Mouse (Mus musculus) heart, embryonic 13.5 days (tissue): ENCODE measurements around the gene Stxbp3. TPM values are rescaled to one million over a fixed set of nuclear protein-coding genes. Genes with fewer than 3 reads are reported as not detected.

Experiments
- ATAC-seq: fragments of 200-750 bp; cut with Nextera tagmentation; 2 replicates; pipeline ENCODE4 v1.8.0; 2017; ENCODE audit warnings: moderate TSS enrichment; ENCODE audit not compliant: insufficient number of reproducible peaks, low FRiP score, low TSS enrichment; ENCODE audit errors: extremely low read depth
- H3K27ac ChIP-seq: fragments of 300-500 bp; sonication (generic); replicated peaks from 2 replicates; pipeline ENCODE4 v1.5.1; 2015; ENCODE audit warnings: moderate library complexity, mild to moderate bottlenecking, inconsistent platforms
- H3K27me3 ChIP-seq: fragments of 300-500 bp; sonication (generic); replicated peaks from 2 replicates; pipeline ENCODE4 v1.6.1; 2015; ENCODE audit warnings: mild to moderate bottlenecking, inconsistent platforms
- H3K36me3 ChIP-seq: fragments of 300-500 bp; sonication (generic); 2 replicates; pipeline ENCODE4 v1.6.1; 2015; ENCODE audit warnings: mild to moderate bottlenecking, inconsistent platforms
- H3K4me1 ChIP-seq: fragments of 300-500 bp; sonication (generic); 2 replicates; pipeline ENCODE4 v1.6.1; 2015; ENCODE audit warnings: inconsistent platforms
- H3K4me2 ChIP-seq: fragments of 300-500 bp; sonication (generic); 2 replicates; pipeline ENCODE4 v1.6.1; 2015; ENCODE audit warnings: inconsistent platforms, mild to moderate bottlenecking, moderate library complexity
- H3K4me3 ChIP-seq: fragments of 300-500 bp; sonication (generic); 2 replicates; pipeline ENCODE4 v1.5.1; 2015; ENCODE audit warnings: moderate library complexity, mild to moderate bottlenecking, inconsistent platforms
- H3K9ac ChIP-seq: fragments of 300-500 bp; sonication (generic); 2 replicates; pipeline ENCODE4 v1.6.1; 2015; ENCODE audit warnings: inconsistent platforms, mild to moderate bottlenecking, moderate library complexity
- H3K9me3 ChIP-seq: fragments of 300-500 bp; sonication (generic); 2 replicates; pipeline ENCODE4 v1.6.1; 2016; ENCODE audit warnings: inconsistent platforms
- WGBS: fragments of 180-500 bp; shearing (Covaris S2); methylation state at CpG from one replicate; pipeline ENCODE4 v1.1.7; 2015; ENCODE audit warnings: mixed read lengths; 5-methylcytosine and 5-hydroxymethylcytosine counted together
- polyA plus RNA-seq: library from polyadenylated mRNA; unstranded; fragments of >200 nt; fragmentation: Nextera tagmentation; extraction: Ambion mirVana; gene quantifications from 2 replicates; pipeline ENCODE4 v1.2.1, GENCODE M21; 2015

Gene Stxbp3
- polyA plus RNA-seq, 1 experiment from 2014 or later = 24.2 TPM

DNA sequence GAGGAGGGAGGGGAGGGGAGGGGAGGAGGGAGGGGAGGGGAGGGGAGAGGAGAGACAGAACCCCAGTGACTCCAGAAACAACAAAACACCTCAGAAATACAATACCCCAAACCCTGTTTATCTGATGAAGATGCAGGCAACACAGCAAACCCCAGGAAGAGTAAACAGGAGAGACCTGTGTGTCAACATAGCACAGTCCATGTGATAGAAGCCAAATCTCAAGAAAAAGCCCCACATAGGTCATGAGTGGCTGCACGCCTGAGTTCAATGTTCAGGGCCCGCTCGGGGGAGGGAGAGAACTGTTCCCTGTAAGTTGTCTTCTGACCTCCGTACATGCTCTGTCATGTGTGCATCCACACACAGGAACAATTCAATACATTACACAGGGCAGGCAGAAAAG, 43.9 kb downstream of the Stxbp3 start:
- Histone ChIP-seq H3K4me2 (no peak overlapping the region), H3K27ac (no peak overlapping the region), H3K27me3 (no peaks in the 10 kb centered on the region), H3K9me3 (no peaks in the 10 kb centered on the region), H3K4me3 (no peak overlapping the region), H3K36me3 (peaks cover 86% of the 10 kb centered on the region), H3K9ac (no peak overlapping the region), H3K4me1 (no peaks in the 10 kb centered on the region)
- 92% methylated on average over 4 of the region's 4 CpGs for WGBS
- no peak for ATAC-seq

DNA sequence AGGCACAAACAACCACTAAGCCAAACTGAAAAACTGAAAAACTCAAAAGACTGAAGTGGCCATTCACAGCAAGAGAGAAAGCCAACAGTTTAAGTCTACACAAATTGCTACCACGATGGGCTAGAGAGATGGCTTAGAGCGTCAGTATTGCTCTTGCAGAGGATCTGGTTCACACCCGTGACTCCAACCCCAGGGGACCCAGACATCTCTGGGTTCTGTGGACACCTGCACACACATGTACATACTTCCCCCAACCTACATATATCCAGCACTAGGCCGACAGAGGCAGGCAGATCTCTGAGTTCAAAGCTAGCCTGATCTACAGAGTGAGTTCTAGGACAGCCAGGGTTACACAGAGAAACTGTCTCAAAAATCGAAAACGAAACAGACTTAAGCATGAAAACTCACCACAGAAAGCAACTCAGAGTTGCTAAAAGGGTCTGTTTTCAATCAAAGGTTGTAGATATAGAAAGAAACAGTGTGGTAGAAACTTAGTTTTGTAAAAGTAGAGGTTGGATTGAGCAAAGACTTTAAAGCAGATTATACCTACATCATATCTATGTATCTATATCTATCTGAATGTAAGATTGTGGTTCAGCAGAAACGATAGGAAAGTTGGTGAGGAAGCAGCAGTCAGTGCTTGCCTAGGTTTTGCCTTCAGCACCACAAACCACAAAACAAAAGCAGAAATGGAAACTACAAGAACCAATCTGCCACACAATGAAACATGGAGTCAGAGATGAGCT, 44.6 kb downstream of the Stxbp3 start:
- ATAC-seq = no peak
- Histone ChIP-seq H3K4me2 (no peak overlapping the region), H3K27me3 (no peaks in the 10 kb centered on the region), H3K9me3 (no peaks in the 10 kb centered on the region), H3K36me3 (peaks cover 85% of the 10 kb centered on the region), H3K27ac (no peak overlapping the region), H3K4me1 (no peaks in the 10 kb centered on the region), H3K9ac (no peak overlapping the region), H3K4me3 (no peak overlapping the region)
- WGBS = 86% methylated on average over 7 of the region's 7 CpGs

DNA sequence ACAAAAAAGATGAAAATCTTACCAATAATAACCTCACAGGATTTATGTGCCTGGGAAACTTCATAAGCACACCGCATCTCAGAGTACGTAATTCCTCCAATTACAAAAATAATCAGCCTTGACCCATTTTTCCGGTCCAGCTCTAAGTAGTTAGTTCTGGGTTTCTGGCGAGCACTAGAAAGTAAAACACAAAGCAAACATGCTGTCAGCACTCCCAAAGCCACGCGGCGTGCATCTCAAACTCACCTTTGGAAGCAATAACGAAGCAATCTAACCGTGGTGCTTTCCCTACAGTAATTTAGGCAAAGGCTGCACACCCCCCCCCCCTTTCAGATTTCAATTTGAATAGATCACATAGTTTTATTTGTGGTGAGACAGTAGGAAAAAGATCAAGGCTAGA, 45.5 kb downstream of the Stxbp3 start:
- WGBS = 91% methylated on average over 9 of the region's 9 CpGs
- H3K27ac ChIP-seq = no peak overlapping the region
- no peaks in the 10 kb centered on the region for H3K9me3 ChIP-seq
- H3K4me2 ChIP-seq = no peak overlapping the region
- H3K36me3 ChIP-seq = peaks cover 77% of the 10 kb centered on the region
- ATAC-seq = no peak
- no peaks in the 10 kb centered on the region for H3K4me1 ChIP-seq
- H3K4me3 ChIP-seq = no peak overlapping the region
- H3K9ac ChIP-seq = no peak overlapping the region
- H3K27me3 ChIP-seq = no peaks in the 10 kb centered on the region

DNA sequence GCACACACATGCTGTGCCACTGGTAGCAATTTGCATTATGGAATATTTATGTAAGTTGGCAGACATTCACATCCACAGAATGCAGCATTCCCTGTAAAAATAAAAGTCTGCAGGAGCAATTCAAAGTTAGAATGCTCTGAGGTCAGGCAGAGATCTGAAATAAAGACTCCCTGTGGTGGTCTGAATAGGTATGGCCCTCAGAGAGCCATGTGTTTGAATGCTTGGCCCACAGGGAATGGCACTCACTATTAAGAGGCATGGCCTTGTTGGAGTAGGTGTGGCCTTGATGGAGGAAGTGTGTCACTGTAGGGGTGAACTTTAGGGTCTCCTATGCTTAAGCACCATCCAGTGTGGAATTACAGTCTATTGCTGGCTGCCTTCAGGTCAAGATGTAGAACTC, 47.9 kb downstream of the Stxbp3 start:
- H3K27ac ChIP-seq = no peak overlapping the region
- H3K27me3 ChIP-seq = no peaks in the 10 kb centered on the region
- H3K9me3 ChIP-seq = no peaks in the 10 kb centered on the region
- H3K4me2 ChIP-seq = no peak overlapping the region
- ATAC-seq = no peak
- H3K36me3 ChIP-seq = peaks cover 59% of the 10 kb centered on the region
- peaks cover 7% of the 10 kb centered on the region for H3K4me1 ChIP-seq
- no peak overlapping the region for H3K4me3 ChIP-seq
- no peak overlapping the region for H3K9ac ChIP-seq

GRCm38 (mm10) chr3:108791054-108791706, 49.1 kb downstream of the Stxbp3 start:
- Histone ChIP-seq H3K36me3 (peaks cover 47% of the 10 kb centered on the region), H3K27me3 (no peaks in the 10 kb centered on the region), H3K9me3 (no peaks in the 10 kb centered on the region), H3K4me2 (no peak overlapping the region), H3K9ac (no peak overlapping the region), H3K4me3 (no peak overlapping the region), H3K27ac (no peak overlapping the region), H3K4me1 (peaks cover 7% of the 10 kb centered on the region)
- ATAC-seq = no peak
- 63% methylated on average over 7 of the region's 7 CpGs for WGBS

- no peak overlapping the region for H3K9ac ChIP-seq
- H3K9me3 ChIP-seq = no peaks in the 10 kb centered on the region
- H3K36me3 ChIP-seq = peaks cover 41% of the 10 kb centered on the region
- no peak overlapping the region for H3K4me2 ChIP-seq
- peaks cover 7% of the 10 kb centered on the region for H3K4me1 ChIP-seq
- no peak overlapping the region for H3K4me3 ChIP-seq
- no peaks in the 10 kb centered on the region for H3K27me3 ChIP-seq
- no peak for ATAC-seq
- no peak overlapping the region for H3K27ac ChIP-seq
- 84% methylated on average over 3 of the region's 3 CpGs for WGBS
Measured at GRCm38 (mm10) chr3:108790499-108790898, 49.8 kb downstream of the Stxbp3 start.

GRCm38 (mm10) chr3:108789299-108789698, 51.0 kb downstream of the Stxbp3 start:
- Histone ChIP-seq H3K4me3 (no peak overlapping the region), H3K36me3 (peaks cover 32% of the 10 kb centered on the region), H3K27ac (no peak overlapping the region), H3K4me2 (no peak overlapping the region), H3K27me3 (no peaks in the 10 kb centered on the region), H3K9ac (no peak overlapping the region), H3K9me3 (peaks cover 12% of the 10 kb centered on the region; the same call in 1 of the 2 replicates), H3K4me1 (peaks cover 7% of the 10 kb centered on the region)
- ATAC-seq = no peak
- 79% methylated on average over 5 of the region's 5 CpGs for WGBS

DNA sequence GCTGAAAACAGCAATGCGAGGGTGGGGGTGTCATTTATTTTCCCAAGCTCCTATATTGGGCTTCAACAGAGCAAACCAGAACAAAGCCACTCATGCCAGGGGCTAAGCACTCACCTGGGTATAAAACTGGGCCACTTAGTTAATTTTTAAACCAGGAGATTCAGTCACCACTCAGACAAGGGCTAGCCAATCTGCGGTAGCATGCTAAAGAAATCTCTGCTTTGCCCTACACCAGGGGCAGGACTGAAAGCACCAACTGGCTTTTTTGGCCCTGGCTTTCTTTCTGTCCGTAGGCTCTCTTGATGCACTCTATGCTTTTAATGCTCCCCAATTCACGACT, 51.9 kb downstream of the Stxbp3 start:
- H3K4me2 ChIP-seq = no peak overlapping the region
- no peaks in the 10 kb centered on the region for H3K27me3 ChIP-seq
- peaks cover 7% of the 10 kb centered on the region for H3K4me1 ChIP-seq
- H3K9ac ChIP-seq = no peak overlapping the region
- H3K4me3 ChIP-seq = no peak overlapping the region
- peaks cover 17% of the 10 kb centered on the region for H3K9me3 ChIP-seq
- no peak overlapping the region for H3K27ac ChIP-seq
- no peak for ATAC-seq
- peaks cover 23% of the 10 kb centered on the region for H3K36me3 ChIP-seq
- WGBS = 82% methylated on average over 4 of the region's 4 CpGs

- H3K4me3 ChIP-seq = no peak overlapping the region
- 48% methylated on average over 12 of the region's 12 CpGs for WGBS
- no peak overlapping the region for H3K4me2 ChIP-seq
- no peak overlapping the region for H3K27ac ChIP-seq
- no peaks in the 10 kb centered on the region for H3K27me3 ChIP-seq
- no peak overlapping the region for H3K9ac ChIP-seq
- peaks cover 7% of the 10 kb centered on the region for H3K4me1 ChIP-seq
- peaks cover 22% of the 10 kb centered on the region for H3K36me3 ChIP-seq
- no peak for ATAC-seq
- peaks cover 17% of the 10 kb centered on the region for H3K9me3 ChIP-seq
Measured at GRCm38 (mm10) chr3:108787754-108788454, 52.4 kb downstream of the Stxbp3 start.

DNA sequence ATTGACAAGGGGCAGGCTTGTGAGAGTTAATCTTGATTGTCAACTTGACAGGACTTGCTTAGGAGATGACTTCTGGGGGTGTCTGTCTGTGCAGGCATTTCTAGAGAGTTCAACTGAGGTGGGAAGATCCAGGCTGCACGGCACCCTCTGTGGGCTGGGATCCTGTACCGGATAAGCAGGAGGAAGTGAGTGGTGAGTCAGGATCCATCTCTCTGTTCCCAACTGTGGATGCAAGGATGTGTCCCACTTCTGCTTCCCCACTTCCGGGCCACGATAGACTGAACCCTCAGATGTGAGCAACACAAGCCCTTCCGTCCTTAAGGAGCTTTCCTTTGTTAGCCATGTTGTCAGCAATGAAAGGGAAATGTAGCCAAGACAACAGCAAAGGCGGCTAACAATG, 53.8 kb downstream of the Stxbp3 start:
- peaks cover 7% of the 10 kb centered on the region for H3K4me1 ChIP-seq
- H3K36me3 ChIP-seq = peaks cover 13% of the 10 kb centered on the region; the same call in 1 of the 2 replicates
- WGBS = 66% methylated on average over 6 of the region's 6 CpGs
- no peak overlapping the region for H3K4me2 ChIP-seq
- no peak overlapping the region for H3K4me3 ChIP-seq
- no peaks in the 10 kb centered on the region for H3K27me3 ChIP-seq
- no peak overlapping the region for H3K27ac ChIP-seq
- no peak for ATAC-seq
- no peak overlapping the region for H3K9ac ChIP-seq
- H3K9me3 ChIP-seq = peaks cover 17% of the 10 kb centered on the region

- Histone ChIP-seq H3K9ac (no peak overlapping the region), H3K27ac (peak overlapping the region; percentile 54), H3K36me3 (no peaks in the 10 kb centered on the region), H3K4me1 (peaks cover 8% of the 10 kb centered on the region), H3K27me3 (no peaks in the 10 kb centered on the region), H3K4me2 (0 out of 2 replicates have a peak overlapping the region, but pooled peaks have one; percentile 3), H3K9me3 (peaks cover 17% of the 10 kb centered on the region), H3K4me3 (no peak overlapping the region)
- no peak for ATAC-seq
- WGBS = 38% methylated on average over 6 of the region's 6 CpGs
Measured at GRCm38 (mm10) chr3:108782364-108782895, 57.9 kb downstream of the Stxbp3 start.
